Mouse (Mus musculus) limb, embryonic 13.5 days (tissue): ENCODE measurements around the gene Olfr1197. TPM values are rescaled to one million over a fixed set of nuclear protein-coding genes. Genes with fewer than 3 reads are reported as not detected.

Source experiments
- ATAC-seq: fragments of 200-750 bp; cut with Nextera tagmentation; 2 replicates; pipeline ENCODE4 v1.8.0; 2017; ENCODE audit warnings: low read depth, moderate number of reproducible peaks, moderate TSS enrichment; ENCODE audit not compliant: low FRiP score
- H3K27ac ChIP-seq: fragments of 300-500 bp; sonication (generic); 2 replicates; pipeline ENCODE4 v1.5.1; 2015; ENCODE audit warnings: inconsistent platforms, mild to moderate bottlenecking, moderate library complexity
- H3K27me3 ChIP-seq: fragments of 300-500 bp; sonication (generic); 2 replicates; pipeline ENCODE4 v1.6.1; 2015; ENCODE audit warnings: mild to moderate bottlenecking, inconsistent platforms
- H3K36me3 ChIP-seq: fragments of 300-500 bp; sonication (generic); 2 replicates; pipeline ENCODE4 v1.6.1; 2015; ENCODE audit warnings: inconsistent platforms, mild to moderate bottlenecking, moderate library complexity
- H3K4me1 ChIP-seq: fragments of 300-500 bp; sonication (generic); 2 replicates; pipeline ENCODE4 v1.6.1; 2015; ENCODE audit warnings: inconsistent platforms
- H3K4me2 ChIP-seq: fragments of 300-500 bp; sonication (generic); replicated peaks from 2 replicates; pipeline ENCODE4 v1.6.1; 2015; ENCODE audit warnings: inconsistent platforms, mild to moderate bottlenecking, moderate library complexity
- H3K4me3 ChIP-seq: fragments of 300-500 bp; sonication (generic); 2 replicates; pipeline ENCODE4 v1.5.1; 2015; ENCODE audit warnings: moderate library complexity, mild to moderate bottlenecking, inconsistent platforms
- H3K9ac ChIP-seq: fragments of 300-500 bp; sonication (generic); 2 replicates; pipeline ENCODE4 v1.6.1; 2015; ENCODE audit warnings: mild to moderate bottlenecking, inconsistent platforms
- H3K9me3 ChIP-seq: fragments of 300-500 bp; sonication (generic); 2 replicates; pipeline ENCODE4 v1.6.1; 2016; ENCODE audit warnings: inconsistent platforms
- WGBS: fragments of 180-500 bp; shearing (Covaris S2); methylation state at CpG from one replicate; pipeline ENCODE4 v1.1.7; 2015; 5-methylcytosine and 5-hydroxymethylcytosine counted together
- polyA plus RNA-seq: library from polyadenylated mRNA; unstranded; fragments of >200 nt; fragmentation: Nextera tagmentation; extraction: Ambion mirVana; gene quantifications from 2 replicates; pipeline ENCODE4 v1.2.1, GENCODE M21; 2015

The Olfr1197 gene
- not detected in 2 replicates for polyA plus RNA-seq

DNA sequence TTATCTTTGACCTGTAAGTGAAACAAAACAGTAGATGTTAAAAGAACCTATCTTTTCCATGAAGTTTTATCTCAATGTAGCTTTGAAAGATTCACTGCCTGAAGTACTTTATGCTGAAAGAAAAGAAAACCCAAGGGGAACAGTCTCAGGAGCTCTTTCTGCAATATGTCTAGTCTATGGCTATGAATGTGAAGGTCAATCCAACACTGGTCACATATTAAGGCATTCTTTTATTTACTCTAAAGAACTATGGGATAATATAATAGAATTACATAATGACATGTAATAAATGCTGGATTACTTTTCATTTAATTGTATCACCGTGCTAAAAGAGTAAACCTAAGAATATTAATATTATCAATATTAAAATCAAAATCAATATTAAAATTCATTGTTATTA, at the start of gene Olfr1197:
Gene Olfr1197, minus strand, starts transcription at position 101 of the 400 bp plus-strand sequence.
- Histone ChIP-seq H3K36me3 (no peaks in the 10 kb centered on the region), H3K4me1 (no peaks in the 10 kb centered on the region), H3K9me3 (no peaks in the 10 kb centered on the region), H3K27me3 (no peaks in the 10 kb centered on the region), H3K9ac (no peak within 1 kb of the TSS), H3K4me2 (no peak within 1 kb of the TSS), H3K27ac (no peak within 1 kb of the TSS), H3K4me3 (no peak within 1 kb of the TSS)
- no peak for ATAC-seq
- 80% methylated on average over 1 of the region's 1 CpGs for WGBS

DNA sequence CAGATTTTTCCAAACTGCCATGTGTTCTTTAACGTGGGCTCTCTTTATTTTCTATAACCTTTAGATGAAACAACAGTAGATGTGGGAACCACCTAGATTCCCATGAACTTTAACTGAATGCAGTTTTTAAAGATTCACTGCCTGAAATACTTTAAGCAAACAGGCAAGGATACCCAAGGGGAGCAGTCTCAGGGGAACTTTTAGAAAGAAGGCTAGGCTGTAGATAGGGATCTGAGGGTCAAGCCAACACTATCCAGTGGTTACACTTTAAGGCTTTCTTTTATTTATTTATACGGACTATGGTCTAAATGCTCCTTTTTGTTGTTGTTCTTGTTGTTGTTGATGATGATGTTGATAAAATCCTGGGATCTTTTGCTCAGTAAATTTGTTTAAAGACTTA, 38.2 kb upstream of the Olfr1197 start, which contains the start of gene Olfr1200:
Gene Olfr1200, minus strand, starts transcription at position 101 of the 400 bp plus-strand sequence.
- no peak for ATAC-seq
- no peak within 1 kb of the TSS for H3K9ac ChIP-seq
- no peaks in the 10 kb centered on the region for H3K27me3 ChIP-seq
- 81% methylated on average over 2 of the region's 2 CpGs for WGBS
- no peaks in the 10 kb centered on the region for H3K9me3 ChIP-seq
- H3K4me2 ChIP-seq, result no peak within 1 kb of the TSS
- H3K36me3 ChIP-seq, result no peaks in the 10 kb centered on the region
- no peak within 1 kb of the TSS for H3K4me3 ChIP-seq
- H3K4me1 ChIP-seq, result no peaks in the 10 kb centered on the region
- no peak within 1 kb of the TSS for H3K27ac ChIP-seq

GRCm38 (mm10) chr2:88760369-88760768, 28.2 kb upstream of the Olfr1197 start, which contains the start of gene Olfr1199:
Gene Olfr1199, minus strand, starts transcription at chr2:88760469.
- Histone ChIP-seq H3K4me1 (no peaks in the 10 kb centered on the region), H3K9me3 (no peaks in the 10 kb centered on the region), H3K4me3 (no peak within 1 kb of the TSS), H3K27ac (no peak within 1 kb of the TSS), H3K27me3 (no peaks in the 10 kb centered on the region), H3K4me2 (no peak within 1 kb of the TSS), H3K36me3 (no peaks in the 10 kb centered on the region), H3K9ac (no peak within 1 kb of the TSS)
- 88% methylated on average over 2 of the region's 2 CpGs for whole genome bisulfite sequencing
- no peak for ATAC-seq

DNA sequence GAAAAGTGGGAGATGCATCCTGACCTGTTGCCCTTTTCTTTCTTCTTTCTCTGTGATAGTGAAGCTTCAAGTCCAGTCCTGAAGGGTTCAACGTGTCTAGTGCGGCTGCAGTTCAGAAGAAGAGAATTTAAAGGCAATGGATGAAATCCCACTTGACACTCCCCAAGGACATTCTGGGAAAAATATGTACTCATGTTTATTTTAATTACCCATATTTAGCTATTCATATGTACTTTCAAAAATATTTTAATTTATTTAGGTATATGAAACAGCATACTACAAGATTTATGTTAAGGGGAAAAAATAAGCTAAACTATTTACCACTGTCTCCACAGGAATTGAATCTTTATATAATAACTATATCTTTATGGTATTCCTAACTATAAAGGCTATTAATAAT, 19.1 kb upstream of the Olfr1197 start, which contains the start of gene Olfr1198:
Gene Olfr1198, minus strand, starts transcription at position 101 of the 400 bp plus-strand sequence.
- Histone ChIP-seq H3K27me3 (no peaks in the 10 kb centered on the region), H3K4me1 (no peaks in the 10 kb centered on the region), H3K9me3 (no peaks in the 10 kb centered on the region), H3K9ac (no peak within 1 kb of the TSS), H3K27ac (no peak within 1 kb of the TSS), H3K36me3 (no peaks in the 10 kb centered on the region), H3K4me2 (no peak within 1 kb of the TSS), H3K4me3 (no peak within 1 kb of the TSS)
- 93% methylated on average over 2 of the region's 2 CpGs for WGBS
- no peak for ATAC-seq

GRCm38 (mm10) chr2:88743379-88743778, 11.2 kb upstream of the Olfr1197 start:
- H3K4me3 ChIP-seq, result no peak overlapping the region
- no peak overlapping the region for H3K4me2 ChIP-seq
- no peaks in the 10 kb centered on the region for H3K4me1 ChIP-seq
- 83% methylated on average over 3 of the region's 3 CpGs for WGBS
- no peaks in the 10 kb centered on the region for H3K27me3 ChIP-seq
- no peak overlapping the region for H3K9ac ChIP-seq
- H3K9me3 ChIP-seq, result no peaks in the 10 kb centered on the region
- no peak overlapping the region for H3K27ac ChIP-seq
- no peak for ATAC-seq
- H3K36me3 ChIP-seq, result no peaks in the 10 kb centered on the region

DNA sequence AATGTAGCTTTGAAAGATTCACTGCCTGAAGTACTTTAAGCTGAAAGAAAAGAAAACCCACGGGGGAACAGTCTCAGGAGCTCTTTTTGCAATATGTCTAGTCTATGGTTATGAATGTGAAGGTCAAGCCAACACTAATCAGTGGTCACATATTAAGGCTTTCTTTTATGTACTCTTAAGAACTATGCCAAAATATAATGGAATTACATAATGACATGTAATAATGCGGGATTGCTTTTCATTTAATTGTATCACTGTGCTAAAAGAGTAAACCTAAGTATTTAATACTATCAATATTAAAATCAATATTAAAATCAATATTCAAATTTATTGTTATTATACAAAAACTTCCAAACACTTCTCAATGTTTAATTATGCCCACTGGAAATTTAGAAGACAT, 27.7 kb downstream of the Olfr1197 start, which contains the start of gene Olfr1196:
Gene Olfr1196, minus strand, starts transcription at position 101 of the 400 bp plus-strand sequence.
- H3K36me3 ChIP-seq, result no peaks in the 10 kb centered on the region
- no peaks in the 10 kb centered on the region for H3K27me3 ChIP-seq
- no peak for ATAC-seq
- no peaks in the 10 kb centered on the region for H3K9me3 ChIP-seq
- WGBS, result 86% methylated on average over 2 of the region's 2 CpGs
- H3K4me2 ChIP-seq, result no peak within 1 kb of the TSS
- no peaks in the 10 kb centered on the region for H3K4me1 ChIP-seq
- H3K4me3 ChIP-seq, result no peak within 1 kb of the TSS
- no peak within 1 kb of the TSS for H3K27ac ChIP-seq
- no peak within 1 kb of the TSS for H3K9ac ChIP-seq

DNA sequence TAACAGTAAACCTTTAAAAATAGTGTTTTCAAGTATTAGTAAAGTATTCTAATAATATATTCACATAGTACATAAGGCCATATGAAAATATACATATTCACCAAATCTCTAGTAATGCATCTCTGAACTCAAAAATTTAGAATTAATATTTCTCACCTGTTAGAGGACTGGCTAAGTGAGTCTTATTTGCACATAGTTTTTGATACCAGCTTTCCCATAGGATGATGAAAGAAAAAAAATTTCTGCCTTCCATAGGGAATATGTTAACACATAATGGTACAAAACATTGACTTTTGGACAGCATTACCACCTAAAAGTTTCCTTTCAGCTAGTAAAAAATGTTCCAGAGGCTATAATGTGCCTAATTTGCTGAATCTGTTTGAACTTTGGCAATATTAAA, 43.1 kb downstream of the Olfr1197 start, which contains the start of gene Olfr1195:
Gene Olfr1195, minus strand, starts transcription at position 101 of the 400 bp plus-strand sequence.
- Histone ChIP-seq H3K4me1 (no peaks in the 10 kb centered on the region), H3K27me3 (no peaks in the 10 kb centered on the region), H3K4me3 (no peak within 1 kb of the TSS), H3K9ac (no peak within 1 kb of the TSS), H3K4me2 (no peak within 1 kb of the TSS), H3K9me3 (no peaks in the 10 kb centered on the region), H3K27ac (no peak within 1 kb of the TSS), H3K36me3 (no peaks in the 10 kb centered on the region)
- ATAC-seq, result no peak

Other genes starting within 250 kb of the Olfr1197 start
- not detected in 2 replicates for gene Olfr1184, start 248.8 kb downstream of the Olfr1197 start, polyA plus RNA-seq
- gene Olfr1185-ps1, start 239.0 kb downstream of the Olfr1197 start, polyA plus RNA-seq, result not detected in 2 replicates
- not detected in 2 replicates for gene Olfr1186, start 213.8 kb downstream of the Olfr1197 start, polyA plus RNA-seq
- gene Olfr1188, start 175.4 kb downstream of the Olfr1197 start, polyA plus RNA-seq, result not detected in 2 replicates
- not detected in 2 replicates for gene Olfr1189, start 145.9 kb downstream of the Olfr1197 start, polyA plus RNA-seq
- not detected in 2 replicates for gene Olfr1191-ps1, start 91.8 kb downstream of the Olfr1197 start, polyA plus RNA-seq
- not detected in 2 replicates for gene Olfr1192-ps1, start 83.9 kb downstream of the Olfr1197 start, polyA plus RNA-seq
- not detected in 2 replicates for gene Olfr1193, start 56.7 kb downstream of the Olfr1197 start, polyA plus RNA-seq
- gene Olfr1195, start 43.2 kb downstream of the Olfr1197 start, polyA plus RNA-seq, result not detected in 2 replicates
- gene Olfr1196, start 27.8 kb downstream of the Olfr1197 start, polyA plus RNA-seq, result not detected in 2 replicates
- gene Olfr1198, start 19.0 kb upstream of the Olfr1197 start, polyA plus RNA-seq, result not detected in 2 replicates
- not detected in 2 replicates for gene Olfr1199, start 28.1 kb upstream of the Olfr1197 start, polyA plus RNA-seq
- gene Olfr1200, start 38.1 kb upstream of the Olfr1197 start, polyA plus RNA-seq, result not detected in 2 replicates
- not detected in 2 replicates for gene Olfr1201, start 60.7 kb upstream of the Olfr1197 start, polyA plus RNA-seq
- gene Olfr1202, start 82.1 kb upstream of the Olfr1197 start, polyA plus RNA-seq, result 0.04 TPM in 1 of 2 replicates, not detected in the other
- gene Olfr1205, start 97.4 kb upstream of the Olfr1197 start, polyA plus RNA-seq, result not detected in 2 replicates
- gene Olfr1204, start 116.9 kb upstream of the Olfr1197 start, polyA plus RNA-seq, result not detected in 2 replicates
- gene Olfr1206, start 130.9 kb upstream of the Olfr1197 start, polyA plus RNA-seq, result not detected in 2 replicates
- gene Olfr1208, start 169.9 kb upstream of the Olfr1197 start, polyA plus RNA-seq, result not detected in 2 replicates
- not detected in 2 replicates for gene Olfr1209, start 182.8 kb upstream of the Olfr1197 start, polyA plus RNA-seq
- not detected in 2 replicates for gene Olfr1211, start 205.7 kb upstream of the Olfr1197 start, polyA plus RNA-seq
- not detected in 2 replicates for gene Olfr1212, start 221.6 kb upstream of the Olfr1197 start, polyA plus RNA-seq
- gene Gm13762, start 247.9 kb upstream of the Olfr1197 start, polyA plus RNA-seq, result not detected in 2 replicates